Mouse (Mus musculus) thymus, postnatal 14 days (tissue): ENCODE results near the gene Cts3.
"Not testable (repeated sequence)": the region's sequence is repeated elsewhere in the genome, so short reads cannot be mapped to it uniquely, and the experiment has no call there.

Experiments used
- DNase-seq: peaks from one replicate; pipeline ENCODE4 v3.0.0; 2021

The Cts3 gene

GRCm38 (mm10) chr13:61570027-61570426 is at the start of gene Cts3:
Cts3 (minus strand) TSS chr13:61570127.
- no peak for DNase-seq

GRCm38 (mm10) chr13:61568074-61568473 is 1.9 kb downstream of the Cts3 start, which contains the start of gene Gm49352:
Gm49352 (minus strand) TSS chr13:61568174.
- DNase-seq, result not testable (repeated sequence)

GRCm38 (mm10) chr13:61541631-61542030 is 28.3 kb downstream of the Cts3 start, which contains the start of gene Ctsm:
Ctsm (minus strand) TSS chr13:61541839.
- no peak for DNase-seq
